Mouse (Mus musculus) midbrain, postnatal 0 days (tissue): ENCODE data around the gene Tenm2. TPM values are rescaled to one million over a fixed set of nuclear protein-coding genes. Genes with fewer than 3 reads are reported as not detected.

ENCODE experiments used
- ATAC-seq: fragments of 200-750 bp; cut with Nextera tagmentation; 2 replicates; pipeline ENCODE4 v1.8.0; 2017; ENCODE audit warnings: moderate number of reproducible peaks, mild to moderate bottlenecking, moderate TSS enrichment, moderate library complexity; ENCODE audit not compliant: low FRiP score
- DNase-seq: peaks from one replicate; pipeline ENCODE4 v3.0.0-alpha.2; 2015; ENCODE audit warnings: low spot score
- H3K27ac ChIP-seq: fragments of 300-500 bp; sonication (generic); 2 replicates; pipeline ENCODE4 v1.5.1; 2014; ENCODE audit warnings: low read depth, mild to moderate bottlenecking, low read length, mixed read lengths
- H3K27me3 ChIP-seq: fragments of 300-500 bp; sonication (generic); 2 replicates; pipeline ENCODE4 v1.6.1; 2014; ENCODE audit warnings: low read length, control low read depth, mixed read lengths; ENCODE audit not compliant: insufficient read depth
- H3K36me3 ChIP-seq: fragments of 300-500 bp; sonication (generic); 2 replicates; pipeline ENCODE4 v1.6.1; 2014; ENCODE audit warnings: low read length, control low read depth, mixed read lengths; ENCODE audit not compliant: insufficient read depth
- H3K4me1 ChIP-seq: fragments of 300-500 bp; sonication (generic); 2 replicates; pipeline ENCODE4 v1.6.1; 2014; ENCODE audit warnings: mild to moderate bottlenecking, control low read depth, antibody characterized with exemption, low read length, mixed read lengths; ENCODE audit not compliant: insufficient read depth
- H3K4me2 ChIP-seq: fragments of 300-500 bp; sonication (generic); 2 replicates; pipeline ENCODE4 v1.6.1; 2014; ENCODE audit warnings: low read depth, mild to moderate bottlenecking, low read length, mixed read lengths; ENCODE audit not compliant: poor library complexity, severe bottlenecking
- H3K4me3 ChIP-seq: fragments of 300-500 bp; sonication (generic); 2 replicates; pipeline ENCODE4 v1.5.1; 2014; ENCODE audit warnings: low read depth, mild to moderate bottlenecking, low read length, moderate library complexity
- H3K9ac ChIP-seq: fragments of 300-500 bp; sonication (generic); replicated peaks from 2 replicates; pipeline ENCODE4 v1.6.1; 2014; ENCODE audit warnings: mild to moderate bottlenecking, low read length, moderate library complexity, mixed read lengths; ENCODE audit not compliant: poor library complexity, severe bottlenecking
- H3K9me3 ChIP-seq: fragments of 300-500 bp; sonication (generic); 2 replicates; pipeline ENCODE4 v1.6.1; 2016; ENCODE audit warnings: low read length, control low read depth
- CTCF ChIP-seq: IDR thresholded peaks from 2 replicates; pipeline ENCODE4 v1.5.1; 2016; ENCODE audit warnings: antibody characterized with exemption, mild to moderate bottlenecking
- WGBS: fragments of 180-500 bp; shearing (Covaris S2); extraction: QIAGEN DNeasy Blood & Tissue Kit; methylation state at CpG from one replicate; pipeline ENCODE4 v1.1.7; 2014; 5-methylcytosine and 5-hydroxymethylcytosine counted together
- polyA plus RNA-seq: library from polyadenylated mRNA; unstranded; fragments of >200 nt; fragmentation: Nextera tagmentation; extraction: Ambion mirVana; gene quantifications from 2 replicates; pipeline ENCODE4 v1.2.1, GENCODE M21; 2015
- total RNA-seq: library from RNA; depleted of rRNA; stranded (reverse); fragments of >200 nt; gene quantifications from 2 replicates; pipeline ENCODE4 v1.2.3, GENCODE M21; 2014

Tenm2 gene
- total and polyA plus RNA-seq, 2 experiments from 2014 or later = 62.6 to 138 TPM

GRCm38 (mm10) chr11:36080766-36081165, 1155.0 kb downstream of the Tenm2 start:
- WGBS = 50% methylated on average over 11 of the region's 11 CpGs
- Histone ChIP-seq H3K9ac (no peak overlapping the region), H3K4me2 (no peak overlapping the region), H3K4me1 (peaks cover 15% of the 10 kb centered on the region; the same call in 1 of the 2 replicates), H3K27me3 (no peaks in the 10 kb centered on the region), H3K4me3 (no peak overlapping the region), H3K27ac (0 out of 2 replicates have a peak overlapping the region, but pooled peaks have one; percentile 3), H3K9me3 (no peaks in the 10 kb centered on the region), H3K36me3 (no peaks in the 10 kb centered on the region)
- no peak for DNase-seq
- ATAC-seq = no peak
- TF ChIP-seq CTCF = no peak

GRCm38 (mm10) chr11:36078391-36078790, 1157.4 kb downstream of the Tenm2 start:
- no peaks in the 10 kb centered on the region for H3K36me3 ChIP-seq
- H3K4me1 ChIP-seq = peaks cover 15% of the 10 kb centered on the region; the same call in 1 of the 2 replicates
- H3K27ac ChIP-seq = no peak overlapping the region
- no peak overlapping the region for H3K4me2 ChIP-seq
- H3K9ac ChIP-seq = no peak overlapping the region
- WGBS = 77% methylated on average over 7 of the region's 7 CpGs
- ATAC-seq (no peak), DNase-seq (peak; percentile 64)
- no peak for TF ChIP-seq CTCF
- no peaks in the 10 kb centered on the region for H3K27me3 ChIP-seq
- H3K9me3 ChIP-seq = no peaks in the 10 kb centered on the region
- H3K4me3 ChIP-seq = no peak overlapping the region

GRCm38 (mm10) chr11:36074015-36074567, 1161.7 kb downstream of the Tenm2 start:
- peak; percentile 85 for DNase-seq
- no peak for TF ChIP-seq CTCF
- no peak overlapping the region for H3K4me3 ChIP-seq
- H3K36me3 ChIP-seq = peaks cover 3% of the 10 kb centered on the region; the same call in 1 of the 2 replicates
- no peaks in the 10 kb centered on the region for H3K9me3 ChIP-seq
- H3K27me3 ChIP-seq = no peaks in the 10 kb centered on the region
- peaks cover 4% of the 10 kb centered on the region; the same call in 1 of the 2 replicates for H3K4me1 ChIP-seq
- H3K27ac ChIP-seq = no peak overlapping the region
- H3K4me2 ChIP-seq = no peak overlapping the region
- 50% methylated on average over 8 of the region's 8 CpGs for WGBS
- no peak overlapping the region for H3K9ac ChIP-seq
- ATAC-seq = no peak

GRCm38 (mm10) chr11:36073074-36073818, 1162.5 kb downstream of the Tenm2 start:
- TF ChIP-seq CTCF = no peak
- H3K27me3 ChIP-seq = no peaks in the 10 kb centered on the region
- no peak overlapping the region for H3K4me2 ChIP-seq
- WGBS = 65% methylated on average over 8 of the region's 8 CpGs
- H3K27ac ChIP-seq = 0 out of 2 replicates have a peak overlapping the region, but pooled peaks have one; percentile 32
- no peak overlapping the region for H3K9ac ChIP-seq
- H3K36me3 ChIP-seq = peaks cover 9% of the 10 kb centered on the region; the same call in 1 of the 2 replicates
- H3K9me3 ChIP-seq = no peaks in the 10 kb centered on the region
- no peak overlapping the region for H3K4me3 ChIP-seq
- ATAC-seq = peak; percentile 31; the same call in 1 of the 2 replicates
- peak; percentile 90 for DNase-seq
- H3K4me1 ChIP-seq = peaks cover under 1% of the 10 kb centered on the region; the same call in 1 of the 2 replicates

- H3K9ac ChIP-seq = no peak overlapping the region
Observed at GRCm38 (mm10) chr11:36072646-36073045, 1163.1 kb downstream of the Tenm2 start.

GRCm38 (mm10) chr11:36072038-36072437, 1163.7 kb downstream of the Tenm2 start:
- Histone ChIP-seq H3K4me1 (no peaks in the 10 kb centered on the region), H3K9me3 (no peaks in the 10 kb centered on the region), H3K36me3 (peaks cover 15% of the 10 kb centered on the region; the same call in 1 of the 2 replicates), H3K27me3 (no peaks in the 10 kb centered on the region), H3K9ac (no peak overlapping the region), H3K27ac (no peak overlapping the region), H3K4me2 (no peak overlapping the region), H3K4me3 (no peak overlapping the region)
- 43% methylated on average over 9 of the region's 9 CpGs for WGBS
- ATAC-seq (no peak), DNase-seq (no peak)
- no peak for TF ChIP-seq CTCF

More at GRCm38 (mm10) chr11:36072646-36073045, 1163.1 kb downstream of the Tenm2 start:
- Histone ChIP-seq H3K27ac (0 out of 2 replicates have a peak overlapping the region, but pooled peaks have one; percentile 32), H3K4me1 (no peaks in the 10 kb centered on the region), H3K4me3 (no peak overlapping the region), H3K36me3 (peaks cover 15% of the 10 kb centered on the region; the same call in 1 of the 2 replicates), H3K9me3 (no peaks in the 10 kb centered on the region), H3K27me3 (no peaks in the 10 kb centered on the region), H3K4me2 (no peak overlapping the region)
- no peak for TF ChIP-seq CTCF
- DNase-seq (no peak), ATAC-seq (no peak)
- WGBS = 82% methylated on average over 5 of the region's 5 CpGs
